8 mouse cellular contexts compared by ENCODE assay signal in the genomic region with DNA sequence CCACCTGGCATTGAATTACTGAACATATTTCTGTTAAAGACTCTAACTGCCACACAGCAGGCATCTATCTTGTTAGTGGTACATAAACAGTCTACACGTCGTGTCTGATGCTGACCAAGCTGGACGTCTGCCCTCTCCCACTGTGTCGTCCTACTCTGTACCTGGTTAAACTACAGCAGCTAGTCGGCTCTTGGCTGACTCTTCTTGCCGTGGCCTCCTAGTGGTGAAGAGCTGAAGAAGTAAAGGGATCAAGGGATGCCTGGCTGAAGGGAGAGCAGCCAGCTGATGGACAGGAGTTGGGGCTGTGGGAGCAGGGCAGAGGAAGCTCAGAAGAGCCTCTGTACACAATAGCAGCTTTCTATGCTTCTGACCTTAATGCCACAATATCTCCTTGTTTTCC. TPM values are rescaled to one million over a fixed set of nuclear protein-coding genes. Genes with fewer than 3 reads are reported as not detected.
DNase-seq lines count a peak whose midpoint lies in the region; ATAC-seq and TF ChIP-seq lines count a peak whose summit lies in the region.
"Had no signal": no experiment of that assay in that cellular context is flagged by ENCODE, and none has a peak within 500 bp of the region (broad histone marks: within the 10 kb centered on the region; RNA-seq: fewer than 3 reads in every experiment).

No protein-coding gene starts in this region.

- no peak overlapping the region for H3K4me3 ChIP-seq in kidney, embryonic 16.5 days (ENCODE audit: low read length)
- H3K4me3 ChIP-seq in E14TG2a.4 (replicated peaks; ENCODE audit: low read length): no peak overlapping the region
- H3K4me3 ChIP-seq: liver, embryonic 15.5 days had no signal

- H3K9me3 ChIP-seq in kidney, embryonic 16.5 days (ENCODE audit: low read length): no peaks in the 10 kb centered on the region
- no peaks in the 10 kb centered on the region for H3K9me3 ChIP-seq in E14TG2a.4 (ENCODE audit: low read length)
- H3K9me3 ChIP-seq: liver, embryonic 15.5 days had no signal

- peak; percentile 54 for TF ChIP-seq CTCF in E14TG2a.4 (conservative IDR thresholded peaks at IDR 0.05; ENCODE audit: low read length)

- H3K36me3 ChIP-seq in kidney, embryonic 16.5 days (ENCODE audit: insufficient read depth, low read length): no peaks in the 10 kb centered on the region
- H3K36me3 ChIP-seq in E14TG2a.4 (ENCODE audit: insufficient read depth, low read length): no peaks in the 10 kb centered on the region
- H3K36me3 ChIP-seq: liver, embryonic 15.5 days had no signal

- no peak for ATAC-seq in kidney, embryonic 16.5 days (ENCODE audit: low FRiP score, low TSS enrichment)

- DNase-seq in kidney, postnatal 10 days: peak; percentile 24
- DNase-seq in adrenal gland, postnatal 36 days: peak; percentile 32 to 42
- peak; percentile 19 to 35 for DNase-seq in kidney, postnatal 4 days
- DNase-seq in thymus, postnatal 25 days: peak; percentile 10
- no peak for DNase-seq in frontal cortex, postnatal 14 days (ENCODE audit: low spot score in 2 of 2)

- H3K4me2 ChIP-seq in kidney, embryonic 16.5 days (replicated peaks; ENCODE audit: low read depth, low read length): no peak overlapping the region
- H3K4me2 ChIP-seq: liver, embryonic 15.5 days had no signal

- H3K9ac ChIP-seq in kidney, embryonic 16.5 days (replicated peaks; ENCODE audit: low read length): no peak overlapping the region
- H3K9ac ChIP-seq: liver, embryonic 15.5 days had no signal

- no peaks in the 10 kb centered on the region for H3K4me1 ChIP-seq in kidney, embryonic 16.5 days (ENCODE audit: insufficient read depth, low read length)
- no peaks in the 10 kb centered on the region for H3K4me1 ChIP-seq in E14TG2a.4 (replicated peaks; ENCODE audit: low read depth, low read length)
- H3K4me1 ChIP-seq: liver, embryonic 15.5 days had no signal

- no peak overlapping the region for H3K27ac ChIP-seq in kidney, embryonic 16.5 days (ENCODE audit: low read length)
- H3K27ac ChIP-seq: liver, embryonic 15.5 days had no signal

- no peaks in the 10 kb centered on the region for H3K27me3 ChIP-seq in kidney, embryonic 16.5 days (ENCODE audit: insufficient read depth, low read length)
- no peaks in the 10 kb centered on the region for H3K27me3 ChIP-seq in E14TG2a.4 (ENCODE audit: insufficient read depth, low read length)
- H3K27me3 ChIP-seq: liver, embryonic 15.5 days had no signal

- WGBS in kidney, embryonic 16.5 days: 33% methylated on average over 6 of the region's 6 CpGs

RNA-seq across cellular contexts. Expression of gene Il1b, which starts 22.6 kb away (rescaled TPM):
- polyA plus RNA-seq in kidney, embryonic 16.5 days (2015; fragmentation: Nextera tagmentation; extraction: Ambion mirVana): 0.30 TPM in 1 of 2 replicates, not detected in the other
- total RNA-seq in adrenal gland, postnatal 36 days (2021): 1 to 10 TPM in 1 of 2 experiments, under 1 TPM in 1; 0.82 to 1.7 TPM

Comparison
In these comparisons a context has a peak if more than half of its experiments do, and no peak if none do; other contexts are left out.
1. DNase-seq: peak in kidney, postnatal 10 days (single experiment), adrenal gland, postnatal 36 days (2 of 2), kidney, postnatal 4 days (2 of 2) and thymus, postnatal 25 days (single experiment); none in frontal cortex, postnatal 14 days (0 of 2).